Mouse (Mus musculus) spleen, adult 2 months (tissue): ENCODE measurements around the gene 1700074P13Rik. TPM values are rescaled to one million over a fixed set of nuclear protein-coding genes. Genes with fewer than 3 reads are reported as not detected.

Experiments used
- DNase-seq, 2 experiments: peaks; one replicate each; pipeline versions ENCODE4 v3.0.0 to v3.0.0-alpha.2; 2012 to 2021; ENCODE audit warnings: low spot score in 2 of 2, low read depth in 1 of 2
- H3K27ac ChIP-seq: fragments of 200-500 bp; 2 replicates; pipeline ENCODE4 v1.5.1; 2012; ENCODE audit warnings: low read length, inconsistent platforms; ENCODE audit not compliant: insufficient read depth
- H3K27me3 ChIP-seq: fragments of 200-500 bp; 2 replicates; pipeline ENCODE4 v1.6.1; 2012; ENCODE audit warnings: mild to moderate bottlenecking, moderate library complexity, low read length, inconsistent platforms; ENCODE audit not compliant: control insufficient read depth, insufficient read depth
- H3K36me3 ChIP-seq: fragments of 200-500 bp; 2 replicates; pipeline ENCODE4 v1.6.1; 2012; ENCODE audit warnings: mild to moderate bottlenecking, low read length, inconsistent platforms; ENCODE audit not compliant: control insufficient read depth, insufficient read depth
- H3K4me1 ChIP-seq: fragments of 200-500 bp; 2 replicates; pipeline ENCODE4 v1.6.1; 2011; ENCODE audit warnings: inconsistent platforms; ENCODE audit not compliant: control insufficient read depth, insufficient read depth, insufficient read length
- H3K4me3 ChIP-seq: fragments of 200-500 bp; 2 replicates; pipeline ENCODE4 v1.5.1; 2011; ENCODE audit warnings: mild to moderate bottlenecking, inconsistent platforms; ENCODE audit not compliant: insufficient read depth, insufficient read length; ENCODE audit errors: extremely low read depth
- CTCF ChIP-seq: fragments of 200-500 bp; IDR thresholded peaks from 2 replicates; pipeline ENCODE4 v1.5.1; 2011; ENCODE audit warnings: mild to moderate bottlenecking, inconsistent platforms; ENCODE audit not compliant: insufficient read depth, insufficient read length, insufficient replicate concordance; ENCODE audit errors: extremely low read depth
- POLR2A ChIP-seq: fragments of 200-500 bp; IDR thresholded peaks from 2 replicates; pipeline ENCODE4 v1.6.1; 2011; ENCODE audit warnings: low read depth, low read length, inconsistent platforms
- WGBS: fragments of 180-500 bp; shearing (Covaris S2); methylation state at CpG from one replicate; pipeline ENCODE4 v1.1.7; 2018; 5-methylcytosine and 5-hydroxymethylcytosine counted together
- polyA plus RNA-seq: library from polyadenylated mRNA; depleted of rRNA; stranded (reverse); fragments of >200 nt; gene quantifications from 2 replicates; pipeline ENCODE4 v1.2.3, GENCODE M21; 2012; rRNA removed

1700074P13Rik gene
- polyA plus RNA-seq, 1 experiment: not detected

GRCm38 (mm10) chr6:40891754-40892153 lies 48.6 kb downstream of the 1700074P13Rik start:
- TF ChIP-seq CTCF: no peak
- TF ChIP-seq POLR2A: no peak
- no peaks in the 10 kb centered on the region for H3K36me3 ChIP-seq
- 0 out of 2 replicates have a peak overlapping the region, but pooled peaks have one; percentile 18 for H3K27ac ChIP-seq
- no peak for DNase-seq
- 9% methylated on average over 4 of the region's 4 CpGs for WGBS
- no peaks in the 10 kb centered on the region for H3K4me1 ChIP-seq
- no peaks in the 10 kb centered on the region for H3K27me3 ChIP-seq
- H3K4me3 ChIP-seq: no peak overlapping the region

- peak in 1 of 2 experiments; percentile 27 for DNase-seq
- no peaks in the 10 kb centered on the region for H3K4me1 ChIP-seq
- no peak for TF ChIP-seq CTCF
- TF ChIP-seq POLR2A: no peak
- H3K4me3 ChIP-seq: no peak overlapping the region
- WGBS: 10% methylated on average over 1 of the region's 1 CpGs
- H3K27ac ChIP-seq: 0 out of 2 replicates have a peak overlapping the region, but pooled peaks have one; percentile 18
- no peaks in the 10 kb centered on the region for H3K36me3 ChIP-seq
- H3K27me3 ChIP-seq: no peaks in the 10 kb centered on the region
Measured at GRCm38 (mm10) chr6:40890973-40891372, 49.4 kb downstream of the 1700074P13Rik start.

GRCm38 (mm10) chr6:40887394-40887793 lies 53.0 kb downstream of the 1700074P13Rik start, which contains the start of gene Moxd2:
Moxd2 (minus strand) TSS chr6:40887494.
- H3K4me1 ChIP-seq: no peaks in the 10 kb centered on the region
- no peaks in the 10 kb centered on the region for H3K36me3 ChIP-seq
- no peaks in the 10 kb centered on the region for H3K27me3 ChIP-seq
- DNase-seq: no peak
- TF ChIP-seq POLR2A (no peak), CTCF (no peak)
- H3K27ac ChIP-seq: no peak within 1 kb of the TSS
- WGBS: 95% methylated on average over 3 of the region's 3 CpGs
- no peak within 1 kb of the TSS for H3K4me3 ChIP-seq

Other genes with a start within 250 kb of the 1700074P13Rik start
- gene Moxd2, start 53.1 kb downstream of the 1700074P13Rik start, polyA plus RNA-seq: not detected in 2 replicates
- not detected in 2 replicates for gene Prss58, start 40.2 kb downstream of the 1700074P13Rik start, polyA plus RNA-seq
- 0.16 TPM in 1 of 2 replicates, not detected in the other for gene Gm4744, start 11.3 kb upstream of the 1700074P13Rik start, polyA plus RNA-seq
- 0.15 and 2.3 TPM in 2 replicates for gene 1810009J06Rik, start 24.2 kb upstream of the 1700074P13Rik start, polyA plus RNA-seq
- 0.41 TPM in 1 of 2 replicates, not detected in the other for gene Gm2663, start 58.9 kb upstream of the 1700074P13Rik start, polyA plus RNA-seq
- gene 2210010C04Rik, start 95.0 kb upstream of the 1700074P13Rik start, polyA plus RNA-seq: 1,752 and 2,021 TPM in 2 replicates